Mouse (Mus musculus): ENCODE measurements around the gene Rgs2.

The Rgs2 gene

DNA sequence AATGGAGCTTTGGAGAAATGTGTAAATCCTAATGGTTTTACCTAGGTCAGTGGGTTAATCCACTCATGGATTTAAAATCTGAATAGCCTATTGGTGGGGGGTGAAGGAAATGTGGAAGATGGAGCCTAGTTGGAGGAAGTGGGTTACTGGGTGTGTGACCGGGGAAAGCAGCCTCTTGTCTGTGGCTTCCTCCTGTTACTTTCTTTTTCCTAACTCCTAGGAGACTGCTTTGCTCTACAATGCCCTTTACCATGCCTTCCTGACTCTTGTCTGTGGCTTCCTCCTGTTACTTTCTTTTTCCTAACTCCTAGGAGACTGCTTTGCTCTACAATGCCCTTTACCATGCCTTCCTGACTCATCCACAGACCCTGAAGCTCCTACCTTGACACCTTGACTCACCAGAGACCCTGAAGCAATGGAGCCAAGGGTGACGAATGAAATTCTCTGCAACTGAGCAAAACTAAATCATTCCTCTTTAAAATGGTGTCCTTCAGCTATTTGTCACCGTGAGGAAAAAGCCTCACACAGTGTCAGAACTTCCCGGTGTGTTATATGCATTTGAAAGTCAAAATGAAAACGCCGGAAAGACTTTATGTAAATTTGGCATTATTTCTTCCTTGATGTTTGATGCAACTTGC lies 18.9 kb downstream of the Rgs2 start:
- DNase-seq (ENCODE audit: low read depth, low spot score) = no peak

DNA sequence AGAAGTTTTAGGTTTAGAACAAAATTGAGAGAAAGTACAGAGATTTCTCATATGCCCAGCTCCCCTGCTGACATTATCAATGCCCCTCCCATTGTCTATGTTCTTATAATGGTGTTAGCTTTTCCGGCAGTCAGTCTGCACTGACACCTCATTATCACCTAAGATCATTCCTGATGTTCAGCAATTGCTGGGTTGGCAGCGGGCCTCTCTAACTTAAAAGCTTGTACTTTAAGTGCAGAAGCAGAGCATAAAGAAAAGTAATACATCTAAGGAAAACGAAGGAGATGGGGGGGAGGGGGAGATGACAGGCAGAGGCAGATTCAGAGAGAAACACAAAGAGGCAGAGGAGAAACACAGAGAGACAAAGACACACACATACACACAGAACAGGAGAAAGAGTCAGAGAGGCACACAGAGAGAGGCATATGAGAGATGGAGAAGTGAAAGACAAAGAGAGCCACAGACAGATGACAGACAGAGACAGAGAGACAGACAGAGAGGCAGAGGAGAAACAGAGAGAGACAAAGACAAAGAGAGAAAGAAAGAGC lies 21.1 kb downstream of the Rgs2 start:
- DNase-seq (ENCODE audit: low read depth, low spot score) = no peak

DNA sequence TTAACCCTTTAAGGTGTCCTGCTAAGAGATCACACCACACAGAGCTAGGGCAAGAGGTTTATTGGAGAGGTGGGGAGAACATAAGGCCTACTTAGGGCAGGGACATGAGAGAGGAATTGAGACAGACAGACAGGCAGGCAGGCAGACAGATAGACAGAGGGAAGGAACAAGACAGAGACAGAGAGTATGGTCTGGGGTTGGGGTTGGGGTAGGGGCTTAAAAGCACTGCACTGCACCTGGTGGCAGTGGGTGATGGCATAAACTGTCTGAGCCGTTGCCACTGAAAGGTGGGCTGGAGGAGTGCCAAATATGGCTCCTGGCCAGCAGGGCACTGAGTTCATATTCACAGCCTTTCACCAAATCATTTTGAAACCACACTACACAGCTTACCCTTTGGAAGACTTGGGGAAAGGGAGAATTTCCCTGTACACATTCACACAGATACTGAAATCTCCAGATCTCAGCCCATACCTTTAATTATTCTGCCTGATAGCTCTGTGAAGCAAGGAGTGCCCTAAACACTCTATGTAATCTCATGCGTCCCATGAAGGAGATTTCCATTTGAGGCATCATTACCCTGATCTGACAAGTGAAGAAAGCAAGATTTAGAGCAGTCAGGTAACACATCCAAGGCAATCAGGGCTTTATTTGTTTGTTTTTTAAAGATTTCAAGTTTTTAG lies 21.7 kb downstream of the Rgs2 start:
- no peak for DNase-seq (ENCODE audit: low read depth, low spot score)

DNA sequence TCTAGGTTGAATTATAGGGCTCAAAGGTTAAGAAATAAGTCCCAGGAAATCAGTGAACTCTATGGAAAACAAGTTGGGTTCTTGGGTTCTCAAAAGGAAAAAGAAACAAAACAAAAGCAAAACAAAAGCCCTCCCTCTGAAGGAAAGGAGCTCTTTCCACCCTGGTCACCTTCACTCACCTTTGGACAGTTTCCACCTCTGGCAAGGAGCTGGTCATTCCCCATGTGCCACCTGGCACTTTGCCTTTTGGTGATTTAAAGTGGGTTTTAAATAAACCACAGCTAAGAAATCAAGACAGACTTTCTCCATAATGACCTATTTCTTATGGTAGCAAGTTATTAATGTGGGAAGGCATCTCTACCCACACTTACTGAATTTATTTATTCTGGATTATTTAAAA lies 23.1 kb downstream of the Rgs2 start:
- DNase-seq (ENCODE audit: low read depth, low spot score) = no peak

DNA sequence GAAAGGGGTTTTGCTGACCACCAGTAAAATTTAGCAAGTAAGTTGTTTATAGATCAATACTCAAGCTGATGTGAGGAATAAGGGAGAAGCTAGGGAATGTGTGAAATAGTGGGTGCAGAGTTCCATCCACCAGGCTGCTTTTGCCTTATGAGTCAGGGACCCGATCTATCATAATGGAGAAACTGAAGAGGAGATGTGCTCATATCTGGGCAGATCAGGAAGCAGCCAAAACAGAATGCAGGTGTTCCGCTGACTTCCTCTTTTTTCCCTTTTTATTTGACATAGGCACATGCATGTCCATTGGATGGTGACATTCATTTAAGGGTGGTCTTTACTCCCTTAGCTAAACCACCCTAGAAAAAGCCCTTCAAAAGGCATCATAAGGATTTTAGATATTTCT lies 29.3 kb downstream of the Rgs2 start:
- no peak for DNase-seq (ENCODE audit: low read depth, low spot score)

DNA sequence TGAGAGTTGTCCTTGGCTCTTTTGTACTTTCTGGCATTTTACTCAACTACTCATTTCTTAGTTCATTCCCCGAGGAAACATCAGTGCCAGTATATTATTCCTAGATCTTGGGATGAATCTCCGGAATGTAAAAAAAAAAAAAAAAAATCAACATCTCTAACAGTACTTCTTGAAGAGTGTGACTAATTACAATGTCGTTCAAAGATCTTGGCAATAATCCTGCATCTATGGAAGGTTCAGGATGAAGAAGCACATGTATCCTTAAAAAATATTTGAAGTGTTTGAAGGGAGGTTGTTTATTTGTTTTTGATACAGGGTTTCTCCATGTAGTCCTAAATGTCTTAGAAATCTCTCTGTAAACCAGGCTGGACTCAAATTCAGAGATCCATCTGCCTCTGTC lies 41.7 kb downstream of the Rgs2 start:
- no peak for DNase-seq (ENCODE audit: low read depth, low spot score)

DNA sequence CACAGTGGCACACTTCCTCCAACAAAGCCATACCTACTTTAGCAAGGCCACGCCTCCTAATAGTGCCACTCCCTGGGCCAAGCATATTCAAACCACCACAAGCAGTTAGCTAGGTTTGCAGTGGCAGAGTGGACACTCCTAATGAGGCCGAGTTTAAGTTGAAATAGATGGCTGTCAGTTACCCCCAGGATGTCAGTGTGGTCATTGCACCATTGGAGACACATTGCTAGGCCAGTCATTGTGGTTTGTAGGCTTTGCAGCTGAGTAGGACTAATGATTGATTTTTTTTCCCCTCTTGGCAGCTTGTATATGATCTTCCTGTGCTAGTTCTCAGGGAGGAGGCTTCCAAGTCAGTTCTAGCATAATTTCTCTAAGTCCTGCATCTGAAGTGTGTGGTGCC lies 43.6 kb downstream of the Rgs2 start:
- no peak for DNase-seq (ENCODE audit: low read depth, low spot score)

DNA sequence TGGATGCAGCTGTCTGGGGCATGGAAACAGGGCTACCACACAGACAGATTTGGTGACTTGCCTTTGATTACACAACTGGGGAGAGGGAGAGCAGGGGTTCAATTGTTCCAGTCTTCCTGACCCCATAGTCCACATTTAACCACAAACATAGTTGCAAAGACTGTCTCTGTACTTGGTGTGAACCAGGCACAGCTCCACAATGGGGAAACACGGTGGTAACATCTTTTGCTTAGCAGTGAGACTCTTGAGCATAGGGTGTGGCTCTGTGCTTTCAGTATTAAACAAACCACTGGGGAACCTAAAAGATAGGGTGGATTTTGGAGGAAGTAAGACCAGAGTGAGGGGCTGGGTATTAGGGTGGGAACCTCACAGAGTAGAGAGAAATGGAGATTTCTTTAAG lies 47.9 kb downstream of the Rgs2 start:
- no peak for DNase-seq (ENCODE audit: low read depth, low spot score)

DNA sequence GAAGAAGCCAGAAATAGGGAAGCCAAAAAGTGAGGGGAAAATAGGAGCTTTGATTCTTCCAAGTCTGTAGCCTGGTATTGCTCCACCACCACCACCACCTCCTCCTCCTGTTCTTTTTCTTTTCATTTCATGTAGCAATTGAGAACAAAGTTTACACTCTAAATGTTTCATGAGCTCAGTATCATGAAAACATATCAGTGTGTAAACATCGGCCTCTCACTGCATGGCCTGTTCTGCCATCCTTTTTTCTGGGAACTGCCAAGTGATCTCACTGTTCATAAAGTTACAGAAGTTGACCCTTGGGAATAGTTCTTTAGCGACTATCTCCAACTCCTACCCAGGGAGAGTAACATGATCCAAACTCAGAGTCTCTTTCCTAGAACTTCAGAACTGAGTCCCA lies 51.1 kb downstream of the Rgs2 start:
- DNase-seq (ENCODE audit: low read depth, low spot score) = no peak

All from brain, embryonic 18.5 days (tissue).